Mouse (Mus musculus) ES-E14 (cell line): ENCODE results near the gene Ccdc116.

Experiments used
- HCFC1 ChIP-seq: IDR thresholded peaks from 2 replicates; pipeline ENCODE4 v1.6.1; 2012; ENCODE audit warnings: low read length, inconsistent platforms, borderline replicate concordance; ENCODE audit not compliant: insufficient read depth
- MAFK ChIP-seq: IDR thresholded peaks from 2 replicates; pipeline ENCODE4 v1.6.1; 2014; ENCODE audit warnings: mild to moderate bottlenecking, low read depth, low read length, inconsistent platforms; ENCODE audit not compliant: insufficient read depth
- ZC3H11A ChIP-seq: IDR thresholded peaks from 2 replicates; pipeline ENCODE4 v1.6.1; 2012; ENCODE audit warnings: low read depth, mild to moderate bottlenecking, inconsistent platforms, low read length, borderline replicate concordance
- ZNF384 ChIP-seq: IDR thresholded peaks from 2 replicates; pipeline ENCODE4 v1.6.1; 2012; ENCODE audit warnings: low read depth, low read length, inconsistent platforms

GRCm38 (mm10) chr16:17181382-17181781 lies 34.4 kb upstream of the Ccdc116 start:
- no peak for TF ChIP-seq ZC3H11A
- TF ChIP-seq HCFC1 = no peak
- no peak for TF ChIP-seq MAFK
- no peak for TF ChIP-seq ZNF384
